Mouse (Mus musculus) myocyte (in vitro differentiated cells): ENCODE results near the gene Cc2d2a. TPM values are rescaled to one million over a fixed set of nuclear protein-coding genes. Genes with fewer than 3 reads are reported as not detected.

Experiments
- H3K27me3 ChIP-seq: one replicate; pipeline ENCODE4 v1.6.1; 2011; ENCODE audit not compliant: control insufficient read depth, insufficient read depth, insufficient read length
- H3K36me3 ChIP-seq: one replicate; pipeline ENCODE4 v1.6.1; 2011; ENCODE audit not compliant: control insufficient read depth, insufficient read depth
- H3K4me2 ChIP-seq: one replicate; pipeline ENCODE4 v1.6.1; 2011; ENCODE audit warnings: low read depth, control low read depth
- H3K4me3 ChIP-seq: one replicate; pipeline ENCODE4 v1.5.1; 2011; ENCODE audit warnings: mild to moderate bottlenecking, control low read depth, moderate library complexity
- H3K79me2 ChIP-seq: one replicate; pipeline ENCODE4 v1.6.1; 2011; ENCODE audit not compliant: control insufficient read depth, insufficient read depth
- H3ac ChIP-seq: one replicate; pipeline ENCODE4 v1.6.1; 2011; ENCODE audit not compliant: control insufficient read depth, insufficient read length
- CEBPB ChIP-seq: IDR thresholded peaks from 2 replicates; pipeline ENCODE4 v1.6.1; 2011; ENCODE audit warnings: mild to moderate bottlenecking, moderate library complexity; ENCODE audit not compliant: poor library complexity, insufficient read depth, severe bottlenecking
- MYOD1 ChIP-seq, 3 experiments: IDR thresholded peaks; one replicate each; pipeline ENCODE4 v1.6.1; 2011; ENCODE audit warnings: control low read depth in 2 of 3, low read depth in 2 of 3, mild to moderate bottlenecking in 2 of 3, moderate library complexity in 1 of 3; ENCODE audit not compliant: insufficient read length in 2 of 3, control insufficient read depth in 1 of 3
- REST ChIP-seq: IDR thresholded peaks from one replicate; pipeline ENCODE4 v1.6.1; 2011; ENCODE audit warnings: mild to moderate bottlenecking, control low read depth, moderate library complexity; ENCODE audit not compliant: insufficient read depth, insufficient read length
- TCF3 ChIP-seq: IDR thresholded peaks from one replicate; pipeline ENCODE4 v1.6.1; 2011; ENCODE audit warnings: low read depth, control low read depth; ENCODE audit not compliant: insufficient read length
- USF1 ChIP-seq: IDR thresholded peaks from one replicate; pipeline ENCODE4 v1.6.1; 2011; ENCODE audit warnings: low read depth, mild to moderate bottlenecking, control low read depth, moderate library complexity
- polyA plus RNA-seq: library from polyadenylated mRNA; unstranded; fragments of >200 nt; fragmentation: generic; extraction: Trizol; gene quantifications from one replicate; pipeline ENCODE4 v1.2.1, GENCODE M21; 2012; ENCODE audit warnings: missing spikeins

Gene Cc2d2a
- polyA plus RNA-seq, 1 experiment: 2.4 TPM

DNA sequence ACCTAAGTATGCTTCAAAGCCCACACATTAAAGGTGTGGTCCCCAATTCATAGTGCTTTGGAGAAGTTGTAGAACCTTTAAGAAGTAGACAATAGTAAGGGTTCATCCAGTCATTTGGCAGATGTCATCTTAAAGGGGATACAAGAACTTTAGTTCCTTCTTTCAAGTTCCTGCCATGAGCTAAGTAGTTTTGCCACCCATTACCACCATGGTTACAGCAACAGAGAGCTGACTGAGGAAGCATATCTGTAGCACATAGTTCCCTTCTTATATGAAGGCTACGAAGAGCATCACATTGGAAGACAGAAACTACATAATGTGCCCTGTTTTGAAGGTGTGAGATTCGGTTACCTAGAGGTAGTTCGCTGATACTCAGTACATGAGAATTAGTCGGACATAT, 124.5 kb downstream of the Cc2d2a start:
- no peak overlapping the region for H3K4me3 ChIP-seq
- no peak overlapping the region for H3K4me2 ChIP-seq

GRCm38 (mm10) chr5:43787976-43788752, 126.0 kb downstream of the Cc2d2a start:
- Histone ChIP-seq H3K79me2 (no peaks in the 10 kb centered on the region), H3K27me3 (no peaks in the 10 kb centered on the region), H3ac (no peak overlapping the region), H3K4me2 (no peak overlapping the region), H3K4me3 (no peak overlapping the region), H3K36me3 (no peaks in the 10 kb centered on the region)
- no peak for TF ChIP-seq MYOD1 (IDR thresholded peaks at IDR 0.05; ENCODE audit: control insufficient read depth in 1 of 3, insufficient read length in 2 of 3, low read depth in 2 of 3)
- peak; percentile 79; the same call in 1 of the 2 replicates for TF ChIP-seq CEBPB

More for the DNA sequence above, 124.5 kb downstream of the Cc2d2a start:
- no peak overlapping the region for H3ac ChIP-seq
- H3K36me3 ChIP-seq: no peaks in the 10 kb centered on the region
- no peaks in the 10 kb centered on the region for H3K27me3 ChIP-seq
- TF ChIP-seq TCF3 (no peak), USF1 (no peak), MYOD1 (IDR thresholded peaks at IDR 0.05; ENCODE audit: control insufficient read depth in 1 of 3, insufficient read length in 2 of 3, low read depth in 2 of 3) (no peak), REST (no peak)
- no peaks in the 10 kb centered on the region for H3K79me2 ChIP-seq

Other genes with a start within 250 kb of the Cc2d2a start
- gene C1qtnf7, start 146.8 kb upstream of the Cc2d2a start, polyA plus RNA-seq: not detected
- not detected for gene Bst1, start 156.5 kb downstream of the Cc2d2a start, polyA plus RNA-seq
- 16.2 TPM for gene Fbxl5, start 159.3 kb downstream of the Cc2d2a start, polyA plus RNA-seq
- gene Cd38, start 206.2 kb downstream of the Cc2d2a start, polyA plus RNA-seq: 0.10 TPM